Mouse (Mus musculus) embryonic fibroblast, embryonic 13.5 days (primary cell): Measurements from ENCODE around the gene Trip11.

Experiments used
- CTCF ChIP-seq: IDR thresholded peaks from 2 replicates; pipeline ENCODE4 v1.5.1; 2011; ENCODE audit warnings: mild to moderate bottlenecking, control low read depth, low read length, moderate library complexity, borderline replicate concordance; ENCODE audit not compliant: insufficient read depth
- POLR2A ChIP-seq: IDR thresholded peaks from 2 replicates; pipeline ENCODE4 v1.6.1; 2011; ENCODE audit warnings: low read depth, mild to moderate bottlenecking, control low read depth, low read length, moderate library complexity

DNA sequence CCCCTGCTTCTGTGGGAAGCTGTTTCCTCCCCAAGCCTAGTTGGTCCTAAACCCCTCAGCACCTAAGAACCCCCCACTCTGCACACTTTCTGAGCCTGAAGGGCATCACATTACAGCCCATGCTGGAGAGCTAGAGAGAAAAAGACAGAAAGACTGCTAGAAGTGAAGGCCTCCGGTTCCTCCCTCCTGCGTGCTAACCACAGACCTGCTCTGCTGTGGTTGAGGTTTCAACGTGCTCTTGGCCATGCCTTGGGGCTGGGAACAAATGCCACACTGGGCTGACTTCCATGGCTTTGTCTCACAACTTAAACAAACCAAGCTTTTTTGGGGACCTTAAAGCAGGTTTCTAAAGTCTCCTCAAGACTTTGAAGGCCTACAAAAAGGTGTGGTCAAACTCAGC lies 110.6 kb downstream of the Trip11 start:
- TF ChIP-seq CTCF, result no peak
- TF ChIP-seq POLR2A, result no peak
